Mouse (Mus musculus): ENCODE measurements around the gene Ugt1a10.

- TF ChIP-seq POLR2A (IDR thresholded peaks at IDR 0.05; ENCODE audit: borderline replicate concordance, extremely low read depth, insufficient read depth, insufficient read length, poor library complexity, severe bottlenecking), result no peak
- TF ChIP-seq CTCF (IDR thresholded peaks at IDR 0.05; ENCODE audit: borderline replicate concordance, extremely low read depth, insufficient read depth, insufficient read length), result no peak
Measured at GRCm38 (mm10) chr1:88070495-88070894, 15.3 kb downstream of the Ugt1a10 start, which contains the start of gene Ugt1a9.

Measured in brain, embryonic 14.5 days (tissue).